Mouse (Mus musculus): ENCODE data around the gene Adamts4. TPM values are rescaled to one million over a fixed set of nuclear protein-coding genes. Genes with fewer than 3 reads are reported as not detected.
"Not testable (repeated sequence)": the region's sequence is repeated elsewhere in the genome, so short reads cannot be mapped to it uniquely, and the experiment has no call there.

The Adamts4 gene
- polyA plus RNA-seq, 1 experiment from 2014 or later, result 6.2 TPM

DNA sequence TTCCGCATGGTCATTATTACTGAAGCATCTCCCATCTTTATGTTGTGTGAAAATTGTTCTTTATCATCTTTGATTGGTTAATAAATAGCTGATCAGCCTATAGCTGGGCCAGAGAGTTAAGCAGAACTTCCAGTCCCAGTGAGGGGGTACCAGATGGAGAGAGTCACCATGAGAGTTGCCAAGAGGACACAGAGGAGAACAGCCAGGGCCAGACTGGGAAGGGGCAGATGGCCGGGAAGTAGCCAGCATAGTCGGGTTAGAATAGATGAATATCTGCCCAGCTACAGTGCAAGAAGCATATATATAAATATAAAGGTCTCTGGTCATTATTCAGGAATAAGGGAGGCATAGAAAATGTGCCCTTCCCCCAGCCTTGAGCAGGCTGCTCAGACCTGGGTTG is 48.0 kb downstream of the Adamts4 start:
- no peak overlapping the region for H3K4me2 ChIP-seq (replicated peaks)
- H3K9me3 ChIP-seq, result no peaks in the 10 kb centered on the region
- peaks cover 6% of the 10 kb centered on the region; the same call in 1 of the 2 replicates for H3K4me1 ChIP-seq
- no peaks in the 10 kb centered on the region for H3K36me3 ChIP-seq
- no peak overlapping the region for H3K9ac ChIP-seq
- no peak overlapping the region for H3K27ac ChIP-seq
- ATAC-seq (ENCODE audit: low FRiP score, low read depth), result no peak
- no peak overlapping the region for H3K4me3 ChIP-seq
- 67% methylated on average over 3 of the region's 3 CpGs for WGBS
- no peaks in the 10 kb centered on the region; the same call in 1 of the 2 replicates for H3K27me3 ChIP-seq (replicated peaks)

DNA sequence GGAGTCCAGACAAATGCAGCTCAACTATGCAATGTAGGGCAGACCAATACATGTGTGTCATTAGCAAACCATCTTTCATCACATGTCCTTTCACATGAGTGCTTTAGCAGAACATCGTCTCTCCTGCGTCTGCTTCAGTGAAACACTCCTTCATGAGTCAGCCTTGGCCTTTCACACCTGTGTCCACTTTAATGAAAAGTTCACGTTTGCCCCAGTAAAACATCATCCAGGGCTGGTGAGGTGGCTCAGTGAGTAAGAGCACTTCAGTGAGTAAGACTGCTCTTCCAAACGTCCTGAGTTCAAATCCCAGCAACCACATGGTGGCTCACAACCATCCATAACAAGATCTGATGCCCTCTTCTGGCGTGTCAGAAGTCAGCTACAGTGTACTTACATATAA is 55.9 kb downstream of the Adamts4 start:
- not testable (repeated sequence) for H3K9ac ChIP-seq; ATAC-seq (ENCODE audit: low FRiP score, low read depth); H3K27ac ChIP-seq; H3K36me3 ChIP-seq; H3K4me2 ChIP-seq (replicated peaks); H3K9me3 ChIP-seq; H3K4me1 ChIP-seq; H3K27me3 ChIP-seq (replicated peaks); H3K4me3 ChIP-seq
- WGBS, result 78% methylated on average over 5 of the region's 5 CpGs

DNA sequence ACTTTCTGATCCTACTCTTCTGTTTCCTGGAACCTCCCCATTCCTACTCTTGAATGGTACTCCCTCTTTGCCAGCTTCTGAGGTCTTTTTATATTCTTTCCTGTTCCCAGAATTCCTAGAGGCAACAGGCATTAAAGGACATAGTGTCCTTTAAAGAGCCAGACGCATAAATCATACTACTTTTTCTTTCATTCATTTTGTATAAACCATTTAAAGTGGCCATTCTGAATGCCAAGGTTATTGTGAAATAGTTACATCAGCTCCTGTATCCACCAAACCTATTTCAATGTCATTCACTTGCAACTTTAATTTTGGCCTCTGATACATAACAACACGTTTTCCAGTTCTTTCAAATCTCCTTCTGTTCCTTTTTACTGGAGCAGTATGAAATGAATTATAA is 59.1 kb downstream of the Adamts4 start:
- Histone ChIP-seq H3K27me3 (replicated peaks) (no peaks in the 10 kb centered on the region), H3K27ac (no peak overlapping the region), H3K9me3 (no peaks in the 10 kb centered on the region), H3K4me3 (no peak overlapping the region), H3K4me2 (replicated peaks) (no peak overlapping the region), H3K9ac (no peak overlapping the region), H3K4me1 (no peaks in the 10 kb centered on the region), H3K36me3 (no peaks in the 10 kb centered on the region)
- ATAC-seq (ENCODE audit: low FRiP score, low read depth), result no peak
- WGBS, result 80% methylated on average over 2 of the region's 2 CpGs

Other genes starting within 250 kb of the Adamts4 start
- gene Fcgr4, start 231.5 kb upstream of the Adamts4 start, polyA plus RNA-seq (2016; fragmentation: Nextera tagmentation; extraction: Ambion mirVana), result 0.20 and 0.22 TPM in 2 replicates
- 6.9 and 7.4 TPM in 2 replicates for gene Fcgr3, start 185.5 kb upstream of the Adamts4 start, polyA plus RNA-seq (2016; fragmentation: Nextera tagmentation; extraction: Ambion mirVana)
- gene Cfap126, start 136.5 kb upstream of the Adamts4 start, polyA plus RNA-seq (2016; fragmentation: Nextera tagmentation; extraction: Ambion mirVana), result 1.7 and 2.3 TPM in 2 replicates
- gene Sdhc, start 99.8 kb upstream of the Adamts4 start, polyA plus RNA-seq (2016; fragmentation: Nextera tagmentation; extraction: Ambion mirVana), result 228 and 233 TPM in 2 replicates
- gene Mpz, start 99.7 kb upstream of the Adamts4 start, polyA plus RNA-seq (2016; fragmentation: Nextera tagmentation; extraction: Ambion mirVana), result 6.5 and 7.8 TPM in 2 replicates
- 5.9 and 6.2 TPM in 2 replicates for gene Pcp4l1, start 54.2 kb upstream of the Adamts4 start, polyA plus RNA-seq (2016; fragmentation: Nextera tagmentation; extraction: Ambion mirVana)
- 0.20 and 0.24 TPM in 2 replicates for gene Nr1i3, start 36.5 kb upstream of the Adamts4 start, polyA plus RNA-seq (2016; fragmentation: Nextera tagmentation; extraction: Ambion mirVana)
- 30.1 and 30.8 TPM in 2 replicates for gene Tomm40l, start 27.9 kb upstream of the Adamts4 start, polyA plus RNA-seq (2016; fragmentation: Nextera tagmentation; extraction: Ambion mirVana)
- 5.4 and 7.6 TPM in 2 replicates for gene Apoa2, start 25.4 kb upstream of the Adamts4 start, polyA plus RNA-seq (2016; fragmentation: Nextera tagmentation; extraction: Ambion mirVana)
- gene Fcer1g, start 16.1 kb upstream of the Adamts4 start, polyA plus RNA-seq (2016; fragmentation: Nextera tagmentation; extraction: Ambion mirVana), result 21.9 and 24.3 TPM in 2 replicates
- 233 and 247 TPM in 2 replicates for gene Ndufs2, start 967 bp downstream of the Adamts4 start, polyA plus RNA-seq (2016; fragmentation: Nextera tagmentation; extraction: Ambion mirVana)
- 88.3 and 95.6 TPM in 2 replicates for gene B4galt3, start 19.9 kb downstream of the Adamts4 start, polyA plus RNA-seq (2016; fragmentation: Nextera tagmentation; extraction: Ambion mirVana)
- 52.0 and 54.3 TPM in 2 replicates for gene Ppox, start 30.8 kb downstream of the Adamts4 start, polyA plus RNA-seq (2016; fragmentation: Nextera tagmentation; extraction: Ambion mirVana)
- gene Usp21, start 37.6 kb downstream of the Adamts4 start, polyA plus RNA-seq (2016; fragmentation: Nextera tagmentation; extraction: Ambion mirVana), result 103 and 111 TPM in 2 replicates
- gene Ufc1, start 44.6 kb downstream of the Adamts4 start, polyA plus RNA-seq (2016; fragmentation: Nextera tagmentation; extraction: Ambion mirVana), result 105 and 120 TPM in 2 replicates
- 50.9 and 57.3 TPM in 2 replicates for gene Dedd, start 78.7 kb downstream of the Adamts4 start, polyA plus RNA-seq (2016; fragmentation: Nextera tagmentation; extraction: Ambion mirVana)
- gene Nit1, start 95.2 kb downstream of the Adamts4 start, polyA plus RNA-seq (2016; fragmentation: Nextera tagmentation; extraction: Ambion mirVana), result 45.6 and 46.1 TPM in 2 replicates
- 157 and 158 TPM in 2 replicates for gene Pfdn2, start 95.2 kb downstream of the Adamts4 start, polyA plus RNA-seq (2016; fragmentation: Nextera tagmentation; extraction: Ambion mirVana)
- 2.1 and 2.6 TPM in 2 replicates for gene Klhdc9, start 110.4 kb downstream of the Adamts4 start, polyA plus RNA-seq (2016; fragmentation: Nextera tagmentation; extraction: Ambion mirVana)
- 1.2 and 1.8 TPM in 2 replicates for gene Nectin4, start 119.7 kb downstream of the Adamts4 start, polyA plus RNA-seq (2016; fragmentation: Nextera tagmentation; extraction: Ambion mirVana)
- gene Arhgap30, start 138.5 kb downstream of the Adamts4 start, polyA plus RNA-seq (2016; fragmentation: Nextera tagmentation; extraction: Ambion mirVana), result 1.0 and 1.1 TPM in 2 replicates
- gene Usf1, start 160.9 kb downstream of the Adamts4 start, polyA plus RNA-seq (2016; fragmentation: Nextera tagmentation; extraction: Ambion mirVana), result 176 and 178 TPM in 2 replicates
- 9.2 and 10.3 TPM in 2 replicates for gene Tstd1, start 168.5 kb downstream of the Adamts4 start, polyA plus RNA-seq (2016; fragmentation: Nextera tagmentation; extraction: Ambion mirVana)
- gene F11r, start 187.1 kb downstream of the Adamts4 start, polyA plus RNA-seq (2016; fragmentation: Nextera tagmentation; extraction: Ambion mirVana), result 15.0 and 16.9 TPM in 2 replicates